Mouse (Mus musculus): ENCODE data around the gene Ovol1. TPM values are rescaled to one million over a fixed set of nuclear protein-coding genes. Genes with fewer than 3 reads are reported as not detected.

Gene Ovol1
- polyA plus RNA-seq, 1 experiment: not detected

DNA sequence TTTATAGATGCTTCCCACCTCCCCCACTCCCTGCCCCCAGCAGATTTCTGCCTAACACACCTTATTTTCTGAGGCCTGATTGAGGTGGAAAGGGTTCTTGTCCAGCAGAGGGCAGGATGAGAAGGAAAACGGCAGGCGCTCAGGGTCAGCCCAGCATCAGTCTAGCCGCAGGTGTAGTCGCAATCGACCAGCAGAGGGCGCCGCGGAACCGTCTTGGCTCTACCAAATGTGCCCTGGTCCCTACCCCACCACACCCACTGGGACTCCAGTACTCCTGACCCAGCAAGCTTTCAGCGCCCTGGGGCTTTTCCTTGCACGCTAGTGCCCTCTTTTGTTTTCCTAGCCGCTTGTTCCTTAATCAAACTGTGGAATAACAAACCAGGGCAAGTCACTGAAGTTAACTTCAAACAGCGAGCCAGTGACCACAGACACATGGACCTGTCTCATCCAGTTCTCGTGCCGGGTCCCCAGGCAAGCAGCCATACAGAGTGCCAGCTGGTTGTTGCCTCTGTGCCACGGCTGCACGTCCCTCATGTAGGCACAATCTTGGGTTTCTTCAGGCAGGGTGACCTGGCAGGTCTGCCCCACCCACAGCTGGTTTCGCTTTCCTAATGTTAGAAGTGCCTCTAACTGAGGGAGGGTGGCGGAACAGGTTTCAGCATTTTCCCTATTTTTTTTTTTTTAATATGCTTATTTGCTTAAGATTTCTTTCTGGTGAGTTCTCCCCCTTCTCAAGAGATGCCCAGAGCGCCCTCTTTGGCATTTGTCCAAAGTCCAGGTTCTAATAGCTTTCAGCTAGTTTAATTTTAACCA is 30.9 kb downstream of the Ovol1 start:
- 13% methylated on average over 20 of the region's 20 CpGs for whole genome bisulfite sequencing
- TF ChIP-seq CTCF (IDR thresholded peaks at IDR 0.05; ENCODE audit: control insufficient read depth, insufficient read depth, low read length): peak; percentile 99
- peak; percentile 36; the same call in 1 of the 2 replicates for TF ChIP-seq POLR2A (IDR thresholded peaks at IDR 0.05; ENCODE audit: borderline replicate concordance, control insufficient read depth, low read depth, low read length)
- Histone ChIP-seq H3K4me3 (replicated peaks; ENCODE audit: control insufficient read depth, low read depth, low read length) (peak overlapping the region; percentile 46), H3K4me1 (ENCODE audit: control insufficient read depth, insufficient read depth, low read length) (peaks cover 3% of the 10 kb centered on the region; the same call in 1 of the 2 replicates), H3K27ac (ENCODE audit: control insufficient read depth, insufficient read depth, low read depth, low read length, poor library complexity) (no peak overlapping the region)

DNA sequence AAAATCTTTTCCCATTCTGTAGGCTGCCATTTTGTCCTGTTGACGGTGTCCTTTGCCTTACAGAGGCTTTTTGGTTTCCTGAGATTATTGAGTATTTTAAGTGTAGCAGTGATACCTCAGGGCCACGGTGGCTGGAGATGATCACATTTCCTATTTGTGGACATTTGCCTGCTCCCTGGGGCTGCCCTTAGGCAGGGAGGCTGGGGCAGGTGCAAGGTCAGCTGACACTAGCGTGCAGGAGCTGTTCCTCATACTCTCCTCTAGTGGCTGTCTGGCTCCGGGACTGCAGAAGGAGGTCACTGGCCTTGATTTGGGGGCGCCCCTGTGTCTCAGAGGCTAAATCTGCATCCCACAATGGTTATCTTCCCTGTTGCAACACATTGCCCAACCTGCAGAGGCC is 35.2 kb downstream of the Ovol1 start:
- no peak overlapping the region for H3K27ac ChIP-seq (ENCODE audit: control insufficient read depth, insufficient read depth, low read depth, low read length, poor library complexity)
- no peak overlapping the region for H3K4me3 ChIP-seq (replicated peaks; ENCODE audit: control insufficient read depth, low read depth, low read length)
- WGBS: 70% methylated on average over 5 of the region's 5 CpGs
- TF ChIP-seq CTCF (IDR thresholded peaks at IDR 0.05; ENCODE audit: control insufficient read depth, insufficient read depth, low read length) (no peak), POLR2A (IDR thresholded peaks at IDR 0.05; ENCODE audit: borderline replicate concordance, control insufficient read depth, low read depth, low read length) (no peak)
- peaks cover 3% of the 10 kb centered on the region; the same call in 1 of the 2 replicates for H3K4me1 ChIP-seq (ENCODE audit: control insufficient read depth, insufficient read depth, low read length)

DNA sequence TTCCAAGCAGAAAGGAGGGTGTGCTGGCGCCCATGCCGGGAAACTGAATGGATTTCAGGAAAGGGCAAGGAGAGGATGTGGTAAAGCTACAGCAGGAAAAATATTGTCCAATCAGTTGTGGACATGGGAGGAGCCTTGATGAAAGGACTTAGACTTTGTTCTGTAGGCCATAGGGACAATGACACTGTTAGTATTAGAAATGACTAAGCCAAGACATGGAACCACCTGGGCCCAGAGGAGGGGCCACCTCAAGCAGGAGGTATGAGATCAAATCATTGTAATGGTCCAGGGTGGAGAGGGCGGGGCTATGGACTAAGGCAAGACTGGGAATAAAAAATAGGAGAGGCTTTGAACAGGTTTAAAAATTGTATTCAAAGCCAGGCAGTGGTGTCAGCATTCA is 41.7 kb downstream of the Ovol1 start:
- Histone ChIP-seq H3K4me3 (replicated peaks; ENCODE audit: control insufficient read depth, low read depth, low read length) (no peak overlapping the region), H3K27ac (ENCODE audit: control insufficient read depth, insufficient read depth, low read depth, low read length, poor library complexity) (no peak overlapping the region), H3K4me1 (ENCODE audit: control insufficient read depth, insufficient read depth, low read length) (no peaks in the 10 kb centered on the region)
- 78% methylated on average over 3 of the region's 3 CpGs for WGBS
- TF ChIP-seq CTCF (IDR thresholded peaks at IDR 0.05; ENCODE audit: control insufficient read depth, insufficient read depth, low read length) (no peak), POLR2A (IDR thresholded peaks at IDR 0.05; ENCODE audit: borderline replicate concordance, control insufficient read depth, low read depth, low read length) (no peak)

DNA sequence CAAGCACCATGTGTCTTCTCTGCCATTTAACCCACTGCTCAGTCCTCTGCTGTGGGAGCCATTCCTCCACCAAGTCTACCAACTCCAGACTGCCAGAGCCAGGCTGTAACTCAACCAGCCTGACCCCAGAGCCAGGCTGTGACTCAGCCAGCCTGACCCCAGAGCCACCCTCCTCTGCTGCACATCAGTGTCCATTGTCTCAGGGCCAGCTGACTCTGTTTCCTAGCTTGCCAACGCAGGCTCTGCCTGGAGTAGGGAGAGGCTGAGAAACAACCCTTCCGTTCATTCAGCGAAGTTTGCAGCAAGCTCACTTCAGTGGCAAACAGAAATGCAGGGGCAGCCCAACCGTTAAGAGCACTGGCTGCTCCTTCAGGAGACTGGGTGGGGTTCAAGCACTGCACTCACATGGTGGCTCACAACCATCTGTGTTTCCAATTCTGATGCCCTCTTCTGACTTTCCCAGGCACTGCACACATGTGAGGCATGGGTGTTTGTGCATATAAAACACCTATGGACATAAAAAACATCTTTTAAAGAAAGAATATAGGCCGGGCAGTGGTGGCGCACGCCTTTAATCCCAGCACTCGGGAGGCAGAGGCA is 43.4 kb downstream of the Ovol1 start:
- no peak for TF ChIP-seq CTCF (IDR thresholded peaks at IDR 0.05; ENCODE audit: control insufficient read depth, insufficient read depth, low read length)
- TF ChIP-seq POLR2A (IDR thresholded peaks at IDR 0.05; ENCODE audit: borderline replicate concordance, control insufficient read depth, low read depth, low read length): no peak
- 79% methylated on average over 8 of the region's 8 CpGs for WGBS

DNA sequence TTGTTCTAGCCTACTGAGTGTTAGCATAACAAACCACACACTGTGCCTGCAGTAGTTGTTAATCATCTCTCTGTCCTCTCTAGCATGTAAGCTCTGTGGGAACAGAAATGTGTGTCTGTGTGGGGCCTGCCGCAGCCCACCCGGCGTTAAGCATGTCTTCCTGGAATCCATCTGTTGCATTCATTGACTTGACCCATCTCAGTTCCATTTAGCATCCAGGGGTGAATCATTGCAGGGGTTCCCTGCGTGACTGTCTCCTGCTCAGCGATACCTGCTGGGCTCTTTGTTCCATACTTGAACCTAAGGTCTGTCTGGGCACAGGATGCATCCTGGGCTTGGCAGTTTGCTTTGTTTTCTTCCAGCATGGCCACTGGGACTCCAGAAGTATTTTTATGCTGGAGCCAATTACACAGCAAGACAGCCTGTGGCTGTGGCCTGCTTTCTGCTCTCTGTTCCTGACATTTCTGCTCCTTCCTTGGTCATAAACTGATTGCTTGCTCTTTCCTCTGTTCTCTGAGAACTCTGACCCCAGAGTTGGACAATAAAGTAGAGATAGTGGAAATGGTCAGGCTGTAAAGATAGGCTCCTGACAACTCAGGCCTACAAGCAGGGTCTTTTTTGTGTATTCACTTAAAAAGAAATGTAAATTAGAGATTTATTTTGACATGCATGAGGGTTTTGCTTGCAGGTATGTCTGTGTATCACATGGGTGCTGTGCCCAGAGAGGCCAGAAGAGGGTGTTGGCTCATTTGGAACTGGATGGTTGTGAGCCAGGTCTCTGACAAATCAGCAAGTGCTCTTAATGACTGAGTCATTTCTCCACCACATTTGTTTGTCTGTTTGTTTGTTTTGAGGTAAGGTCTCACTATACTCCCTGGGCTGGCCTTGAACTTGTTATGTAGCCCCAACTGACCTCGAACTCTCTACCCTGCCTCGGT is 44.3 kb downstream of the Ovol1 start:
- H3K4me1 ChIP-seq (ENCODE audit: control insufficient read depth, insufficient read depth, low read length): no peaks in the 10 kb centered on the region; the same call in 1 of the 2 replicates
- no peak overlapping the region for H3K4me3 ChIP-seq (replicated peaks; ENCODE audit: control insufficient read depth, low read depth, low read length)
- TF ChIP-seq POLR2A (IDR thresholded peaks at IDR 0.05; ENCODE audit: borderline replicate concordance, control insufficient read depth, low read depth, low read length) (no peak), CTCF (IDR thresholded peaks at IDR 0.05; ENCODE audit: control insufficient read depth, insufficient read depth, low read length) (no peak)
- no peak overlapping the region for H3K27ac ChIP-seq (ENCODE audit: control insufficient read depth, insufficient read depth, low read depth, low read length, poor library complexity)
- 87% methylated on average over 7 of the region's 7 CpGs for WGBS

More for the DNA sequence above, 43.4 kb downstream of the Ovol1 start:
- Histone ChIP-seq H3K27ac (ENCODE audit: control insufficient read depth, insufficient read depth, low read depth, low read length, poor library complexity) (no peak overlapping the region), H3K4me3 (replicated peaks; ENCODE audit: control insufficient read depth, low read depth, low read length) (no peak overlapping the region), H3K4me1 (ENCODE audit: control insufficient read depth, insufficient read depth, low read length) (no peaks in the 10 kb centered on the region; the same call in 1 of the 2 replicates)

DNA sequence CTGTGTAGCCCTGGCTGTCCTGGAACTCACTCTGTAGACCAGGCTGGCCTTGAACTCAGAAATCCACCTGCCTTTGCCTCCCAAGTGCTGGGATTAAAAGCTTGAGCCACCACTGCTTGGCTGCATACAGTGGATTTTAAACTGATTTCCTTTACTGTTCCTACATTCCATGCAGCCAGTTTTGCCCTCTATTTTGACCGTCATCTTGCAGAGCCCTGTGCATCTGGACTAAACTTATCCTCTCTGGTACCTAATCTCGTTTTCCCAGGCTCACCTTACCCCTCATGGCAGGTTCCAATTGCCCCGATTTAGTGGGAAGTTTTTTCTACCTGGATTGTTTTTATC is 47.5 kb downstream of the Ovol1 start:
- Histone ChIP-seq H3K4me1 (ENCODE audit: control insufficient read depth, insufficient read depth, low read length) (no peaks in the 10 kb centered on the region; the same call in 1 of the 2 replicates), H3K27ac (ENCODE audit: control insufficient read depth, insufficient read depth, low read depth, low read length, poor library complexity) (peak overlapping the region; percentile 83), H3K4me3 (replicated peaks; ENCODE audit: control insufficient read depth, low read depth, low read length) (peak overlapping the region; percentile 11)
- 34% methylated on average over 3 of the region's 3 CpGs for WGBS
- TF ChIP-seq CTCF (IDR thresholded peaks at IDR 0.05; ENCODE audit: control insufficient read depth, insufficient read depth, low read length): no peak
- TF ChIP-seq POLR2A (IDR thresholded peaks at IDR 0.05; ENCODE audit: borderline replicate concordance, control insufficient read depth, low read depth, low read length): no peak

DNA sequence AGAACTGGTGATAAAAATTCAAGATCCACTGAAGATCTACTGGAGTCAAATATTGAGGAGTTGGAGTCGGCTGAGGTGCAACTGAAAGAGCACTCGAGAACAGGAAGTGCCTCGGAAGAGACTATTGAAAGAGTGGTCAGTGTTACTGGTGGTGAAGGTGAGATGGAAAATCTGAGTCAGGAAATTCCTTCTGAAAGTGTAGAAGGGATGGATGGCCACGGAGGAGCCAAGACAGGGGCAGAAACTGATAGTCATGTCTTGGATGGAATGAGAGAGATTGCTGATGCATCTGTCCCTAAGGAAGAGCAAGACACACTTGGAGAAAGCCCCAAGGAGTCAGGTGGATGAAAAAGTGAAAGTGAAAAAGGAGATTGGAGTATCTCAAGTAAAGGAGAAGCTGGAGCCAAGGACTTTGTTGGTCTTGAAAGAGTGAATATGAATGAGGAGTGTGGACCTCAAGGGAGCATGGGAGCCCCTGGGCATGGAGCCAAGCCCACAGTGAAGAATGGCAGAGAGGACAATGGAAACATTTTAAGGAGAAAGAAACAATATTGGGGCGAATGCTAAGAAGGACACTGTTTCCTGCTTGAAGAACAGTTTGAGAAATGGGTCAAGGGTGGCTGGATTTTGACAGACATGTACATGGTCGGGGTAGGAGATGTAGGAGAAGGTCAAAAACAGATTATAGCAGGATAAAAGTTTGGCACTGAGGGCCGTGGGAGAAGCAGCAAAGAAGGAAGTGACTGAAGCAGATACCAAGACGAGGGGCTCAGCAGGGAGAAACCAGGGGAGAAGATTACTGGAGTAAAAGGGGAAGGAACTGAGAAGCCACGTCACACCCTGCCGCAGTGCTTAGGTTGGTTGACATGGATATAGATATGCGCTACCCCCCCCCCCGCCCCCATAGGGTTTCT is 48.1 kb downstream of the Ovol1 start:
- 2% methylated on average over 12 of the region's 12 CpGs for WGBS
- Histone ChIP-seq H3K4me1 (ENCODE audit: control insufficient read depth, insufficient read depth, low read length) (no peaks in the 10 kb centered on the region; the same call in 1 of the 2 replicates), H3K4me3 (replicated peaks; ENCODE audit: control insufficient read depth, low read depth, low read length) (peak overlapping the region; percentile 66), H3K27ac (ENCODE audit: control insufficient read depth, insufficient read depth, low read depth, low read length, poor library complexity) (peak overlapping the region; percentile 83)
- no peak for TF ChIP-seq POLR2A (IDR thresholded peaks at IDR 0.05; ENCODE audit: borderline replicate concordance, control insufficient read depth, low read depth, low read length)
- TF ChIP-seq CTCF (IDR thresholded peaks at IDR 0.05; ENCODE audit: control insufficient read depth, insufficient read depth, low read length): no peak

All from bone marrow, adult 2 months (tissue).